Mouse (Mus musculus) brown adipose tissue, adult 24 weeks (tissue): Measurements from ENCODE around the gene Lhx9. TPM values are rescaled to one million over a fixed set of nuclear protein-coding genes. Genes with fewer than 3 reads are reported as not detected.
"Not testable (repeated sequence)": the region's sequence is repeated elsewhere in the genome, so short reads cannot be mapped to it uniquely, and the experiment has no call there.

Experiments used
- H3K27ac ChIP-seq: fragments of 200-500 bp; replicated peaks from 2 replicates; pipeline ENCODE4 v1.5.1; 2012; ENCODE audit warnings: low read depth, mild to moderate bottlenecking, low read length
- H3K4me1 ChIP-seq: fragments of 200-500 bp; 2 replicates; pipeline ENCODE4 v1.6.1; 2012; ENCODE audit warnings: low read length, mixed read lengths; ENCODE audit not compliant: control insufficient read depth, insufficient read depth, insufficient read length
- H3K4me3 ChIP-seq: fragments of 200-500 bp; 2 replicates; pipeline ENCODE4 v1.5.1; 2012; ENCODE audit warnings: low read depth, mild to moderate bottlenecking, low read length, moderate library complexity; ENCODE audit not compliant: insufficient read depth
- polyA plus RNA-seq: library from polyadenylated mRNA; stranded (reverse); fragments of >200 nt; gene quantifications from 2 replicates; pipeline ENCODE4 v1.2.4, GENCODE M21; 2012; ENCODE audit not compliant: missing spikeins, insufficient read depth, insufficient read length

The Lhx9 gene
- not detected in 2 replicates for polyA plus RNA-seq

GRCm38 (mm10) chr1:138848511-138849109 lies at the start of gene Lhx9:
TSS of gene Lhx9 (minus strand) at chr1:138848577.
- 0 out of 2 replicates have a peak, but pooled peaks cover 6% of the 10 kb centered on the region for H3K4me1 ChIP-seq
- no peak within 1 kb of the TSS for H3K27ac ChIP-seq
- H3K4me3 ChIP-seq = peak within 1 kb of the TSS; percentile 22; the same call in 1 of the 2 replicates

GRCm38 (mm10) chr1:138896088-138896487 lies 47.7 kb upstream of the Lhx9 start:
- Histone ChIP-seq H3K4me1 (no peaks in the 10 kb centered on the region), H3K4me3 (no peak overlapping the region), H3K27ac (no peak overlapping the region)

GRCm38 (mm10) chr1:138877470-138878254 lies 29.3 kb upstream of the Lhx9 start:
- Histone ChIP-seq H3K27ac (no peak overlapping the region), H3K4me3 (no peak overlapping the region), H3K4me1 (no peaks in the 10 kb centered on the region)

GRCm38 (mm10) chr1:138876371-138877045 lies 28.1 kb upstream of the Lhx9 start:
- no peak overlapping the region for H3K4me3 ChIP-seq
- H3K27ac ChIP-seq = no peak overlapping the region
- H3K4me1 ChIP-seq = no peaks in the 10 kb centered on the region

- Histone ChIP-seq H3K27ac (peak within 1 kb of the TSS; percentile 48; the same call in 1 of the 2 replicates), H3K4me3 (peak within 1 kb of the TSS; percentile 86)
- H3K4me1 ChIP-seq = not testable (repeated sequence)
Measured at GRCm38 (mm10) chr1:138856101-138856950, 7.9 kb upstream of the Lhx9 start, which contains the start of gene 2310009B15Rik. TSS of gene 2310009B15Rik (minus strand) at chr1:138856852.

- Histone ChIP-seq H3K4me3 (no peak overlapping the region), H3K27ac (no peak overlapping the region), H3K4me1 (0 out of 2 replicates have a peak, but pooled peaks cover 6% of the 10 kb centered on the region)
Measured at GRCm38 (mm10) chr1:138850823-138851222, 2.4 kb upstream of the Lhx9 start.

- Histone ChIP-seq H3K4me3 (no peak overlapping the region), H3K27ac (no peak overlapping the region), H3K4me1 (0 out of 2 replicates have a peak, but pooled peaks cover 6% of the 10 kb centered on the region)
Measured at GRCm38 (mm10) chr1:138850161-138850539, 1.8 kb upstream of the Lhx9 start.

- Histone ChIP-seq H3K4me3 (no peak overlapping the region), H3K4me1 (0 out of 2 replicates have a peak, but pooled peaks cover 6% of the 10 kb centered on the region), H3K27ac (no peak overlapping the region)
Measured at GRCm38 (mm10) chr1:138849531-138850160, 1.3 kb upstream of the Lhx9 start.

GRCm38 (mm10) chr1:138848026-138848425 lies 351 bp downstream of the Lhx9 start:
- 0 out of 2 replicates have a peak overlapping the region, but pooled peaks have one; percentile 22 for H3K4me3 ChIP-seq
- H3K27ac ChIP-seq = no peak overlapping the region
- 0 out of 2 replicates have a peak, but pooled peaks cover 9% of the 10 kb centered on the region for H3K4me1 ChIP-seq

GRCm38 (mm10) chr1:138847146-138847545 lies 1.2 kb downstream of the Lhx9 start:
- no peak overlapping the region for H3K27ac ChIP-seq
- 0 out of 2 replicates have a peak, but pooled peaks cover 9% of the 10 kb centered on the region for H3K4me1 ChIP-seq
- H3K4me3 ChIP-seq = no peak overlapping the region

- H3K4me3 ChIP-seq = no peak overlapping the region
Measured at GRCm38 (mm10) chr1:138846581-138846980, 1.8 kb downstream of the Lhx9 start.

GRCm38 (mm10) chr1:138846131-138846530 lies 2.2 kb downstream of the Lhx9 start:
- Histone ChIP-seq H3K4me1 (0 out of 2 replicates have a peak, but pooled peaks cover 9% of the 10 kb centered on the region), H3K4me3 (no peak overlapping the region), H3K27ac (no peak overlapping the region)

More at GRCm38 (mm10) chr1:138846581-138846980, 1.8 kb downstream of the Lhx9 start:
- no peak overlapping the region for H3K27ac ChIP-seq
- H3K4me1 ChIP-seq = 0 out of 2 replicates have a peak, but pooled peaks cover 9% of the 10 kb centered on the region

GRCm38 (mm10) chr1:138845481-138845880 lies 2.9 kb downstream of the Lhx9 start:
- H3K27ac ChIP-seq = no peak overlapping the region
- no peak overlapping the region for H3K4me3 ChIP-seq
- 0 out of 2 replicates have a peak, but pooled peaks cover 9% of the 10 kb centered on the region for H3K4me1 ChIP-seq

GRCm38 (mm10) chr1:138844166-138844565 lies 4.2 kb downstream of the Lhx9 start:
- Histone ChIP-seq H3K4me1 (0 out of 2 replicates have a peak, but pooled peaks cover 9% of the 10 kb centered on the region), H3K27ac (no peak overlapping the region), H3K4me3 (peak overlapping the region; percentile 34; the same call in 1 of the 2 replicates)
